Mouse (Mus musculus): ENCODE measurements around the gene Lif. TPM values are rescaled to one million over a fixed set of nuclear protein-coding genes. Genes with fewer than 3 reads are reported as not detected.

Gene Lif
- total RNA-seq, 1 experiment = 7.9 TPM

DNA sequence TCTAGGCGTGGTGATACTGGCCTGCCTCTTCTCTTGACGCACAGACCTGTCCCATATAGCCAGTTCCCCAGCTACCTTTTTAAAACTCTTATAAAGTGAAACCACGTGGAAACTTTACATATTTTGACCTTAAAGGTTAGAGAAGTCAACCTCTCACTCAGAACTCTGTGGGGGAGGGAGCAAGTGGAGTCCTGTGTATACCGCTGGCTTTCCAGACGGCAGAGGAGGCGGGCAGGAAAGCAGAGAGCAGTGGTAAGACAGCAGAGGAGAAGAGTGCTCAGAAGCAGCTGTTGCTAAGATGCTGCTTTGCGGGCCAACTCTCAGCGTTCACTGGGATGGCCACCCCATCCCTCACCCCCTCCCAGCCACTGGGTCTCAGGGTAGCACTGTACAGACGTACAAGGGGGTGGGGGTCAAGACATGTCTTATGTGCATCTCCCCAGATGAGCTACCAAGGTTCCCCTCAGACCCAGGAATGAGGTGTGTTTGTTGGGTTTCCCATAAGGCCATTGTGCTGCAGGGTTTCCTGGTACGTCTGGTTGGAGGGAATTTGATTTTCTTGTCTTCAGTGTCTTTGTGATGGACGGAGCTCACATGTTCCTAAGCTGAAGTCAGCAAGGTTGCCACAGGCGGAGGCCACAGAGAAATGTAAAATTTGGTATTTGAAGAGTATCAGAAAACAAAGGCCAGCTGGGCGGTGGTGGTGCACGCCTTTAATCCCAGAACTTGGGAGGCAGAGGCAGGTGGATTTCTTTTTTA, 10.0 kb upstream of the Lif start:
- Histone ChIP-seq H3K4me3 (ENCODE audit: insufficient read depth in 1 of 2, low read depth in 1 of 2, low read length in 2 of 2, poor library complexity in 1 of 2, severe bottlenecking in 1 of 2) (no peak overlapping the region), H3K9me3 (ENCODE audit: control insufficient read depth, insufficient read depth, low read depth, low read length) (no peaks in the 10 kb centered on the region), H3K36me3 (ENCODE audit: control insufficient read depth, insufficient read depth, low read length, poor library complexity, severe bottlenecking) (no peaks in the 10 kb centered on the region), H3K4me1 (ENCODE audit: control insufficient read depth in 2 of 2, insufficient read depth in 2 of 2, low read length in 2 of 2, poor library complexity in 1 of 2) (peaks cover 7 to 9% of the 10 kb centered on the region in 2 experiments), H3K9ac (ENCODE audit: insufficient read depth, low read depth, low read length, poor library complexity, severe bottlenecking) (no peak overlapping the region), H3K27ac (ENCODE audit: insufficient read depth, low read depth, low read length, poor library complexity, severe bottlenecking) (peak overlapping the region; percentile 67)
- in situ Hi-C loops (cut with MboI; ENCODE audit: low sequenced_read_pairs in 2 of 2, unreplicated experiment in 2 of 2) = no loop called here
- TF ChIP-seq HCFC1 (IDR thresholded peaks at IDR 0.05; ENCODE audit: borderline replicate concordance, insufficient read depth, low read length) (no peak), MAFK (IDR thresholded peaks at IDR 0.05; ENCODE audit: insufficient read depth, low read depth, low read length) (no peak), ZC3H11A (IDR thresholded peaks at IDR 0.05; ENCODE audit: borderline replicate concordance, low read depth, low read length) (no peak), CHD2 (IDR thresholded peaks at IDR 0.05; ENCODE audit: low read depth, low read length) (no peak), ZNF384 (IDR thresholded peaks at IDR 0.05; ENCODE audit: low read depth, low read length) (no peak)
- DNase-seq (ENCODE audit: low read depth, low spot score) = no peak

DNA sequence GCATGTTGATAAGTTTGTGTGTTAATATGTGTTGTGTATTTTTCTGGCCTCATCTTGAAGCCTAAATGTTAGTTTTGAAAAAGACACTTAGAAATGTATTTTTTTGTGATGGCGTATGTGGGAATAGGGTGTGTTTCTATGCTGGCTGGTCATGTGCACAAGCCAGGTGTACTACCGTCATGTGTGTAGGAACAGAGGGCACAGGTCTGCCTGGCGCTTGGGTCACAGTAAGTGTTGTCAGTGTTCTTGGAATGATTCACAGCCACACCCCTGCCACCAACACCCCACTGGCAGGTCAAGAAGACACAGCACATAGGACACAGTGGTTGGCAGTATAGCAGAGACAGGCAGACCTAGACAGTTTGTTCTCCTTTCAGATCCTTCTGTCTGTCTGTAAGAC, 8.2 kb upstream of the Lif start:
- in situ Hi-C loops (cut with MboI; ENCODE audit: low sequenced_read_pairs in 2 of 2, unreplicated experiment in 2 of 2) = no loop called here
- Histone ChIP-seq H3K36me3 (ENCODE audit: control insufficient read depth, insufficient read depth, low read length, poor library complexity, severe bottlenecking) (no peaks in the 10 kb centered on the region), H3K27ac (ENCODE audit: insufficient read depth, low read depth, low read length, poor library complexity, severe bottlenecking) (peak overlapping the region; percentile 24; the same call in 1 of the 2 replicates), H3K4me1 (ENCODE audit: control insufficient read depth in 2 of 2, insufficient read depth in 2 of 2, low read length in 2 of 2, poor library complexity in 1 of 2) (peaks cover 7 to 12% of the 10 kb centered on the region in 2 experiments), H3K4me3 (ENCODE audit: insufficient read depth in 1 of 2, low read depth in 1 of 2, low read length in 2 of 2, poor library complexity in 1 of 2, severe bottlenecking in 1 of 2) (no peak overlapping the region), H3K9me3 (ENCODE audit: control insufficient read depth, insufficient read depth, low read depth, low read length) (no peaks in the 10 kb centered on the region), H3K9ac (ENCODE audit: insufficient read depth, low read depth, low read length, poor library complexity, severe bottlenecking) (no peak overlapping the region)
- TF ChIP-seq CHD2 (IDR thresholded peaks at IDR 0.05; ENCODE audit: low read depth, low read length) (no peak), HCFC1 (IDR thresholded peaks at IDR 0.05; ENCODE audit: borderline replicate concordance, insufficient read depth, low read length) (no peak), ZC3H11A (IDR thresholded peaks at IDR 0.05; ENCODE audit: borderline replicate concordance, low read depth, low read length) (no peak), MAFK (IDR thresholded peaks at IDR 0.05; ENCODE audit: insufficient read depth, low read depth, low read length) (no peak), ZNF384 (IDR thresholded peaks at IDR 0.05; ENCODE audit: low read depth, low read length) (no peak)
- no peak for DNase-seq (ENCODE audit: low read depth, low spot score)

DNA sequence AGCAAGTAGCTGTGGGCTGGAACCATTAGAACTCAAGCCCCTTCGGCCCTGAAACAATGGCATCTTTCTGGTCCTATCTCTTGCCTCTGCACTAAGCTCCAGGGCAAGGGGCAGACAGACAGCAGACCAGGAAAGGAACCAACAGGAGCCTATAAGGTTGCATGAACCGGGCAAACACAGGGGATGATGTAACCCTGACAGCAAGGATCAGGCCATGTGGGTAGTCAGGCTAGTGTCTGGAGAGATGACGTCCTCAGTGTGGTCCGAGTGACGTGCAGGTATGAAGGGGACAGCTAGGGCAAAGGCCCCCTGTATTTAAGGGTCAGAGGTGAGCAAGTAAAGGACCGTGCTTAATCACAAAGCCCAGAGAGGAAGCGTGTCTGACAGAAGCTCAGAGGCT, 7.1 kb upstream of the Lif start:
- Histone ChIP-seq H3K4me1 (ENCODE audit: control insufficient read depth in 2 of 2, insufficient read depth in 2 of 2, low read length in 2 of 2, poor library complexity in 1 of 2) (peaks cover 7 to 12% of the 10 kb centered on the region in 2 experiments), H3K9me3 (ENCODE audit: control insufficient read depth, insufficient read depth, low read depth, low read length) (no peaks in the 10 kb centered on the region), H3K36me3 (ENCODE audit: control insufficient read depth, insufficient read depth, low read length, poor library complexity, severe bottlenecking) (no peaks in the 10 kb centered on the region), H3K9ac (ENCODE audit: insufficient read depth, low read depth, low read length, poor library complexity, severe bottlenecking) (no peak overlapping the region), H3K4me3 (ENCODE audit: insufficient read depth in 1 of 2, low read depth in 1 of 2, low read length in 2 of 2, poor library complexity in 1 of 2, severe bottlenecking in 1 of 2) (no peak overlapping the region), H3K27ac (ENCODE audit: insufficient read depth, low read depth, low read length, poor library complexity, severe bottlenecking) (no peak overlapping the region)
- in situ Hi-C loops (cut with MboI; ENCODE audit: low sequenced_read_pairs in 2 of 2, unreplicated experiment in 2 of 2) = loop anchor here in 1 of 2 experiments (10.0 kb wide), 1 partner anchor 175 kb away; no protein-coding TSS in a partner anchor
- no peak for DNase-seq (ENCODE audit: low read depth, low spot score)
- TF ChIP-seq ZC3H11A (IDR thresholded peaks at IDR 0.05; ENCODE audit: borderline replicate concordance, low read depth, low read length) (no peak), HCFC1 (IDR thresholded peaks at IDR 0.05; ENCODE audit: borderline replicate concordance, insufficient read depth, low read length) (no peak), CHD2 (IDR thresholded peaks at IDR 0.05; ENCODE audit: low read depth, low read length) (no peak), ZNF384 (IDR thresholded peaks at IDR 0.05; ENCODE audit: low read depth, low read length) (no peak), MAFK (IDR thresholded peaks at IDR 0.05; ENCODE audit: insufficient read depth, low read depth, low read length) (no peak)

DNA sequence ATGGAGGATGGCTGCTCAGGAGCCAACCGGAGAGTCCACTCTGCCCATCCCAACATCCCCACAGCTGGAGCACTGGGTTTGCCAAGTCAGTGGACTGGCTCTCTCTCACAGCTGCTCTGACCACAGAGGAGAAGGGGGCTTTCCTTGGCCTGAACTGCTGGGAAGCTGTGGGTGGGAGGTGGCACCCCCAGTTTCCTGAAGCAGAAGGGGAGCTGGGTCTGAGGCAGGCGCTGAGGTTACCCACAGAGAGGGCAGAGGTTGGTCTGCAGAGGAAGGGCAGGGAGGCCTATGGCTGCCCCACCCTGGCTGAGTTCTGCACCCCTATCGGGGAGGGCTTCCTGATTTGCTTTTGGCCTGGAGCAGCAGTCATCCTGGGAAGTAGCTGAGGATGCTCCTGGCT, 6.0 kb upstream of the Lif start:
- Histone ChIP-seq H3K36me3 (ENCODE audit: control insufficient read depth, insufficient read depth, low read length, poor library complexity, severe bottlenecking) (no peaks in the 10 kb centered on the region), H3K4me1 (ENCODE audit: control insufficient read depth in 2 of 2, insufficient read depth in 2 of 2, low read length in 2 of 2, poor library complexity in 1 of 2) (peaks cover 4 to 18% of the 10 kb centered on the region in 2 experiments), H3K4me3 (ENCODE audit: insufficient read depth in 1 of 2, low read depth in 1 of 2, low read length in 2 of 2, poor library complexity in 1 of 2, severe bottlenecking in 1 of 2) (no peak overlapping the region), H3K27ac (ENCODE audit: insufficient read depth, low read depth, low read length, poor library complexity, severe bottlenecking) (no peak overlapping the region), H3K9ac (ENCODE audit: insufficient read depth, low read depth, low read length, poor library complexity, severe bottlenecking) (no peak overlapping the region), H3K9me3 (ENCODE audit: control insufficient read depth, insufficient read depth, low read depth, low read length) (no peaks in the 10 kb centered on the region)
- DNase-seq (ENCODE audit: low read depth, low spot score) = no peak
- in situ Hi-C loops (cut with MboI; ENCODE audit: low sequenced_read_pairs in 2 of 2, unreplicated experiment in 2 of 2) = loop anchor here in 1 of 2 experiments (10.0 kb wide), 1 partner anchor 173 kb away; no protein-coding TSS in a partner anchor
- TF ChIP-seq ZNF384 (IDR thresholded peaks at IDR 0.05; ENCODE audit: low read depth, low read length) (no peak), CHD2 (IDR thresholded peaks at IDR 0.05; ENCODE audit: low read depth, low read length) (no peak), MAFK (IDR thresholded peaks at IDR 0.05; ENCODE audit: insufficient read depth, low read depth, low read length) (no peak), HCFC1 (IDR thresholded peaks at IDR 0.05; ENCODE audit: borderline replicate concordance, insufficient read depth, low read length) (no peak), ZC3H11A (IDR thresholded peaks at IDR 0.05; ENCODE audit: borderline replicate concordance, low read depth, low read length) (no peak)

All from ES-E14 (cell line).